11 mouse cellular contexts compared by ENCODE assay signal in genomic region chr19:22960450-22961265, GRCm38 (mm10).
DNase-seq lines count a peak whose midpoint lies in the region; ATAC-seq and TF ChIP-seq lines count a peak whose summit lies in the region.
"Had no signal": no experiment of that assay in that cellular context is flagged by ENCODE, and none has a peak within 500 bp of the region (broad histone marks: within the 10 kb centered on the region; RNA-seq: fewer than 3 reads in every experiment).

No protein-coding gene starts in this region.

- no peaks in the 10 kb centered on the region for H3K9me3 ChIP-seq in forebrain, embryonic 12.5 days
- H3K9me3 ChIP-seq in forebrain, embryonic 16.5 days (ENCODE audit: control insufficient read depth, low read length): no peaks in the 10 kb centered on the region
- no peaks in the 10 kb centered on the region for H3K9me3 ChIP-seq in forebrain, embryonic 13.5 days (replicated peaks)
- H3K9me3 ChIP-seq in midbrain, embryonic 13.5 days: no peaks in the 10 kb centered on the region
- H3K9me3 ChIP-seq: stomach, embryonic 15.5 days had no signal

- ATAC-seq in forebrain, embryonic 12.5 days (ENCODE audit: low FRiP score): peak; percentile 44; the same call in 1 of the 2 replicates
- no peak for ATAC-seq in forebrain, embryonic 16.5 days
- ATAC-seq in forebrain, embryonic 13.5 days: peak; percentile 33; the same call in 1 of the 2 replicates
- ATAC-seq in midbrain, embryonic 13.5 days: peak; percentile 53; the same call in 1 of the 2 replicates

- no peak overlapping the region for H3K4me3 ChIP-seq in forebrain, embryonic 12.5 days (replicated peaks)
- H3K4me3 ChIP-seq in forebrain, embryonic 16.5 days (replicated peaks; ENCODE audit: low read length): no peak overlapping the region
- no peak overlapping the region for H3K4me3 ChIP-seq in left cerebral cortex, adult 2 months
- H3K4me3 ChIP-seq in forebrain, embryonic 13.5 days: no peak overlapping the region
- no peak overlapping the region for H3K4me3 ChIP-seq in midbrain, embryonic 13.5 days (replicated peaks)
- H3K4me3 ChIP-seq: stomach, embryonic 15.5 days had no signal

- H3K4me1 ChIP-seq in forebrain, embryonic 12.5 days: peaks cover 24% of the 10 kb centered on the region
- H3K4me1 ChIP-seq in forebrain, embryonic 16.5 days (replicated peaks; ENCODE audit: control insufficient read depth, insufficient read depth, low read length): peaks cover 7% of the 10 kb centered on the region
- peaks cover 4% of the 10 kb centered on the region; the same call in 1 of the 2 replicates for H3K4me1 ChIP-seq in forebrain, embryonic 13.5 days
- H3K4me1 ChIP-seq in midbrain, embryonic 13.5 days (replicated peaks): peaks cover 21% of the 10 kb centered on the region
- H3K4me1 ChIP-seq: stomach, embryonic 15.5 days had no signal

- H3K27me3 ChIP-seq in forebrain, embryonic 12.5 days: 0 out of 2 replicates have a peak, but pooled peaks cover 4% of the 10 kb centered on the region
- H3K27me3 ChIP-seq in forebrain, embryonic 16.5 days (replicated peaks; ENCODE audit: control insufficient read depth, insufficient read depth, low read length): no peaks in the 10 kb centered on the region
- H3K27me3 ChIP-seq in forebrain, embryonic 13.5 days: no peaks in the 10 kb centered on the region
- 0 out of 2 replicates have a peak, but pooled peaks cover 4% of the 10 kb centered on the region for H3K27me3 ChIP-seq in midbrain, embryonic 13.5 days
- H3K27me3 ChIP-seq: stomach, embryonic 15.5 days had no signal

- H3K36me3 ChIP-seq in forebrain, embryonic 12.5 days (replicated peaks): no peaks in the 10 kb centered on the region
- H3K36me3 ChIP-seq in forebrain, embryonic 16.5 days (ENCODE audit: control insufficient read depth, insufficient read depth): no peaks in the 10 kb centered on the region
- H3K36me3 ChIP-seq in forebrain, embryonic 13.5 days (ENCODE audit: poor library complexity, severe bottlenecking): no peaks in the 10 kb centered on the region
- H3K36me3 ChIP-seq in midbrain, embryonic 13.5 days: no peaks in the 10 kb centered on the region
- H3K36me3 ChIP-seq: stomach, embryonic 15.5 days had no signal

- no peak overlapping the region for H3K4me2 ChIP-seq in forebrain, embryonic 12.5 days
- no peak overlapping the region for H3K4me2 ChIP-seq in forebrain, embryonic 16.5 days (ENCODE audit: low read length)
- H3K4me2 ChIP-seq in forebrain, embryonic 13.5 days: no peak overlapping the region
- H3K4me2 ChIP-seq in midbrain, embryonic 13.5 days (replicated peaks): peak overlapping the region; percentile 22
- H3K4me2 ChIP-seq: stomach, embryonic 15.5 days had no signal

- TF ChIP-seq CTCF in left cerebral cortex, adult 2 months (IDR thresholded peaks at IDR 0.05): peak; percentile 11; the same call in 1 of the 2 replicates

- 69% methylated on average over 14 of the region's 14 CpGs for WGBS in forebrain, embryonic 12.5 days
- 77% methylated on average over 14 of the region's 14 CpGs for WGBS in forebrain, embryonic 16.5 days
- WGBS in forebrain, embryonic 13.5 days: 69% methylated on average over 14 of the region's 14 CpGs
- 70% methylated on average over 14 of the region's 14 CpGs for WGBS in midbrain, embryonic 13.5 days

- no peak for DNase-seq in left cerebral cortex, adult 2 months (ENCODE audit: extremely low spot score in 1 of 2, low spot score in 2 of 2)
- no peak for DNase-seq in left cerebral cortex, adult 18-20 months (ENCODE audit: low spot score in 2 of 2)
- DNase-seq in thymus, postnatal 25 days: no peak
- no peak for DNase-seq in ovary, adult 18-20 months (ENCODE audit: low spot score)
- DNase-seq: kidney, postnatal 10 days had no signal

- H3K27ac ChIP-seq in forebrain, embryonic 12.5 days: no peak overlapping the region
- no peak overlapping the region for H3K27ac ChIP-seq in forebrain, embryonic 16.5 days (ENCODE audit: low read length)
- no peak overlapping the region; the same call in 1 of the 2 replicates for H3K27ac ChIP-seq in left cerebral cortex, adult 2 months
- no peak overlapping the region for H3K27ac ChIP-seq in forebrain, embryonic 13.5 days
- no peak overlapping the region for H3K27ac ChIP-seq in midbrain, embryonic 13.5 days
- H3K27ac ChIP-seq: liver, embryonic 14.5 days; stomach, embryonic 15.5 days had no signal

- intact Hi-C loops in left cerebral cortex, adult 2 months (cut with DNase I): loop anchor here (5.0 kb wide), 1 partner anchor 97 kb away; no protein-coding TSS in a partner anchor

- no peak overlapping the region for H3K9ac ChIP-seq in forebrain, embryonic 12.5 days
- no peak overlapping the region for H3K9ac ChIP-seq in forebrain, embryonic 16.5 days (replicated peaks; ENCODE audit: low read depth, low read length)
- no peak overlapping the region for H3K9ac ChIP-seq in forebrain, embryonic 13.5 days
- no peak overlapping the region for H3K9ac ChIP-seq in midbrain, embryonic 13.5 days (replicated peaks)
- H3K9ac ChIP-seq: liver, embryonic 14.5 days; stomach, embryonic 15.5 days had no signal
